Mouse (Mus musculus): ENCODE data around the gene Mtus2. TPM values are rescaled to one million over a fixed set of nuclear protein-coding genes. Genes with fewer than 3 reads are reported as not detected.
A peak's percentile ranks its signal among the peaks of the same experiment; 100 is the strongest.
"Not testable (repeated sequence)": the region's sequence is repeated elsewhere in the genome, so short reads cannot be mapped to it uniquely, and the experiment has no call there.

The Mtus2 gene
- polyA plus RNA-seq, 1 experiment from 2014 or later, result 46.4 TPM

- Histone ChIP-seq H3K9ac (no peak overlapping the region), H3K4me3 (no peak overlapping the region), H3K4me1 (no peaks in the 10 kb centered on the region), H3K36me3 (replicated peaks) (peaks cover 9% of the 10 kb centered on the region; the same call in 1 of the 2 replicates), H3K4me2 (no peak overlapping the region), H3K9me3 (no peaks in the 10 kb centered on the region), H3K27me3 (replicated peaks) (no peaks in the 10 kb centered on the region), H3K27ac (no peak overlapping the region)
- ATAC-seq (replicated peaks), result no peak
- WGBS, result 92% methylated on average over 5 of the region's 5 CpGs
Measured at GRCm38 (mm10) chr5:148314931-148315330, 357.8 kb downstream of the Mtus2 start.

- Histone ChIP-seq H3K9ac (no peak overlapping the region), H3K36me3 (replicated peaks) (no peaks in the 10 kb centered on the region), H3K9me3 (no peaks in the 10 kb centered on the region), H3K4me3 (no peak overlapping the region), H3K27ac (no peak overlapping the region), H3K4me1 (no peaks in the 10 kb centered on the region), H3K27me3 (replicated peaks) (no peaks in the 10 kb centered on the region), H3K4me2 (no peak overlapping the region)
- ATAC-seq (replicated peaks), result 0 out of 2 replicates have a peak, but pooled peaks have one; percentile 20
- WGBS, result 50% methylated on average over 4 of the region's 4 CpGs
Measured at GRCm38 (mm10) chr5:148325317-148325885, 368.3 kb downstream of the Mtus2 start.

DNA sequence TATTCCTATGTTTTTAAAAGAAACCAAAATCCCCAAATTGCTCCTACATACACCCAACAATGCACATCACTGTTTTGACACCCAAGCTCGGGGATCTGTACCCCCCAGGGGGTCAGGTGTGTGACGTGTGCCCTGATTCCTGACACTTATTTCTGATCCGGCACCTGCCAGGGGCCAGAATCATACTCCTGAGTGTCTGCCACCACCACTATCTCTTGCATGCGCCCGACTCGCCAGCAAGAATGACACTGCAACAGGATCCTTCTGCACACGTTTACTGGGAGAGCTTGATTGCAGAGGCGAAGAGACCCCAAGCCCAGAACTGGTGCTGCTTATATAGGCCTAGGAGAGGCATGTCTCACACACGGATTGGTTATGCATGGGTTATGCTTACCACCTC, 369.2 kb downstream of the Mtus2 start:
- H3K9me3 ChIP-seq; H3K4me1 ChIP-seq; H3K27me3 ChIP-seq (replicated peaks); H3K9ac ChIP-seq; H3K4me3 ChIP-seq; H3K27ac ChIP-seq; H3K36me3 ChIP-seq (replicated peaks); ATAC-seq (replicated peaks); H3K4me2 ChIP-seq: not testable (repeated sequence)
- 94% methylated on average over 9 of the region's 9 CpGs for WGBS

GRCm38 (mm10) chr5:148328982-148329381, 371.9 kb downstream of the Mtus2 start:
- Histone ChIP-seq H3K27me3 (replicated peaks) (no peaks in the 10 kb centered on the region), H3K27ac (no peak overlapping the region), H3K36me3 (replicated peaks) (no peaks in the 10 kb centered on the region), H3K4me2 (no peak overlapping the region), H3K4me3 (no peak overlapping the region), H3K9ac (no peak overlapping the region), H3K9me3 (no peaks in the 10 kb centered on the region), H3K4me1 (no peaks in the 10 kb centered on the region)
- 98% methylated on average over 3 of the region's 3 CpGs for WGBS
- no peak for ATAC-seq (replicated peaks)

- no peaks in the 10 kb centered on the region for H3K36me3 ChIP-seq (replicated peaks)
- no peak overlapping the region for H3K4me3 ChIP-seq
- H3K27me3 ChIP-seq (replicated peaks), result no peaks in the 10 kb centered on the region
- H3K4me1 ChIP-seq, result no peaks in the 10 kb centered on the region
- no peak overlapping the region for H3K9ac ChIP-seq
- 75% methylated on average over 11 of the region's 11 CpGs for WGBS
- ATAC-seq (replicated peaks), result no peak
- no peak overlapping the region for H3K27ac ChIP-seq
- H3K4me2 ChIP-seq, result no peak overlapping the region
- H3K9me3 ChIP-seq, result no peaks in the 10 kb centered on the region
Measured at GRCm38 (mm10) chr5:148331229-148331776, 374.2 kb downstream of the Mtus2 start.

- WGBS, result 85% methylated on average over 18 of the region's 18 CpGs
- H3K4me3 ChIP-seq, result no peak overlapping the region
- H3K9ac ChIP-seq, result no peak overlapping the region
- no peaks in the 10 kb centered on the region for H3K4me1 ChIP-seq
- H3K9me3 ChIP-seq, result no peaks in the 10 kb centered on the region
- no peaks in the 10 kb centered on the region for H3K27me3 ChIP-seq (replicated peaks)
- peak; percentile 28 for ATAC-seq (replicated peaks)
- H3K4me2 ChIP-seq, result no peak overlapping the region
- no peaks in the 10 kb centered on the region for H3K36me3 ChIP-seq (replicated peaks)
- H3K27ac ChIP-seq, result no peak overlapping the region
Measured at GRCm38 (mm10) chr5:148331926-148332621, 375.0 kb downstream of the Mtus2 start.

- peak; percentile 81 for ATAC-seq (replicated peaks)
- H3K4me2 ChIP-seq, result no peak overlapping the region
- 29% methylated on average over 8 of the region's 8 CpGs for whole genome bisulfite sequencing
Measured at GRCm38 (mm10) chr5:148332622-148332974, 375.5 kb downstream of the Mtus2 start.

DNA sequence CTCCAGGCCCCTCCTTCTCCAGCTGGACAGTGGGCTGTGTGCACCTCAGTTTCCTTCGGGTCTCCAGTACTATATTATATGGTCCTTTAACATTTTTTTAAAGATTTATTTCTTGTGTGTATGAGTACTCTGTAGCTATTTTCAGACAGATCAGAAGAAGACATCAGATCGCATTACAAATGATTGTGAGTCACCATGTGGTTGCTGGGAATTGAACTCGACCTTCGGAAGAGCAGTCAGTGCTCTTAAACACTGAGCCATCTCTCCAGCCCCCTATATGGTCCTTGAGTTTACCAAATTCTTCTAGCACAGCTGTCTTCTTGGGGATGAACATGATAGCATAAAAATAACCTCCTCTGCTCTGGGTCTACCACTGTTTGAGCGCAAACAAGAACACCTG, 382.0 kb downstream of the Mtus2 start:
- Histone ChIP-seq H3K9me3 (no peaks in the 10 kb centered on the region), H3K4me2 (no peak overlapping the region), H3K27me3 (replicated peaks) (no peaks in the 10 kb centered on the region), H3K9ac (no peak overlapping the region), H3K27ac (no peak overlapping the region), H3K36me3 (replicated peaks) (no peaks in the 10 kb centered on the region), H3K4me3 (no peak overlapping the region), H3K4me1 (peaks cover 7% of the 10 kb centered on the region; the same call in 1 of the 2 replicates)
- WGBS, result 91% methylated on average over 5 of the region's 5 CpGs
- ATAC-seq (replicated peaks), result no peak

More at GRCm38 (mm10) chr5:148332622-148332974, 375.5 kb downstream of the Mtus2 start:
- Histone ChIP-seq H3K36me3 (replicated peaks) (no peaks in the 10 kb centered on the region), H3K4me3 (no peak overlapping the region), H3K9ac (no peak overlapping the region), H3K4me1 (no peaks in the 10 kb centered on the region), H3K9me3 (no peaks in the 10 kb centered on the region), H3K27ac (no peak overlapping the region), H3K27me3 (replicated peaks) (no peaks in the 10 kb centered on the region)

DNA sequence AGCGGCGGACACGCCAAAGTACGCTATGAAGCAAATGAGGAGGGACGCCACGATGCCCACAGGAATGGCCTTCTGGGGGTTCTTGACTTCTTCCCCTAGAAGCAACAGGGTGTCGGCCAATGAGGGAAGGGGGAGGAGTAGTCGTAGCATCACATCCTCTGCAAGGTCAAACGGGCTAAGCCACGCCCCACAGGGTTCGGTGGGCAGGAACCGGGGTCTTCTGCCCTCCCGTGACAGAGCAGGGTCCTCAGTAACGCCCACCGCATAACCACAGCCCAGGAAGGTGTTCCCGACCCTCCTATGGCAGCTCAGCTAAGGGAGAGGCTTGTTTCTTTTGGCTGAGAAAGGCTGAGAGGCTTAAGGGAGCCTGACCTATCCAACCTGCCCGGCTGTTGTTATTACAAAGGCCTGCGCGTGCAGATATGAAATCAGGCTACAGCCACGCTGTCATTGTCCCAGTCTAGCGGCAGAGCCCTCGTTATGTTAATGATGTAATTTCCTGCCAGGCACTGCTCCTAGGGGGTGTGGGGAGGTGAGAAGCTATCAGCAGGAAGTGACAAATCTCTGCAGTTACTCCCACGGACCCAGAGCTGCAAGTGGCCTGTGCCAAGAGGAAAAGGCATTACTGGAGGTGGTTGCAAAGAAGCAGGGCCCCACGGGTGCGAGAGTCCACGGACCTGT, 385.1 kb downstream of the Mtus2 start:
- Histone ChIP-seq H3K27ac (peak overlapping the region; percentile 51), H3K27me3 (replicated peaks) (no peaks in the 10 kb centered on the region), H3K4me3 (0 out of 2 replicates have a peak overlapping the region, but pooled peaks have one; percentile 12), H3K9me3 (no peaks in the 10 kb centered on the region), H3K4me1 (peaks cover 7% of the 10 kb centered on the region; the same call in 1 of the 2 replicates), H3K9ac (no peak overlapping the region), H3K36me3 (replicated peaks) (no peaks in the 10 kb centered on the region), H3K4me2 (peak overlapping the region; percentile 40)
- 49% methylated on average over 26 of the region's 26 CpGs for WGBS
- ATAC-seq (replicated peaks), result peak; percentile 72

- Histone ChIP-seq H3K4me2 (no peak overlapping the region), H3K27me3 (replicated peaks) (no peaks in the 10 kb centered on the region), H3K36me3 (replicated peaks) (no peaks in the 10 kb centered on the region), H3K9ac (no peak overlapping the region), H3K4me3 (no peak overlapping the region), H3K4me1 (peaks cover 7% of the 10 kb centered on the region), H3K27ac (no peak overlapping the region), H3K9me3 (no peaks in the 10 kb centered on the region)
- 84% methylated on average over 5 of the region's 5 CpGs for WGBS
- no peak for ATAC-seq (replicated peaks)
Measured at GRCm38 (mm10) chr5:148344374-148344773, 387.3 kb downstream of the Mtus2 start.

DNA sequence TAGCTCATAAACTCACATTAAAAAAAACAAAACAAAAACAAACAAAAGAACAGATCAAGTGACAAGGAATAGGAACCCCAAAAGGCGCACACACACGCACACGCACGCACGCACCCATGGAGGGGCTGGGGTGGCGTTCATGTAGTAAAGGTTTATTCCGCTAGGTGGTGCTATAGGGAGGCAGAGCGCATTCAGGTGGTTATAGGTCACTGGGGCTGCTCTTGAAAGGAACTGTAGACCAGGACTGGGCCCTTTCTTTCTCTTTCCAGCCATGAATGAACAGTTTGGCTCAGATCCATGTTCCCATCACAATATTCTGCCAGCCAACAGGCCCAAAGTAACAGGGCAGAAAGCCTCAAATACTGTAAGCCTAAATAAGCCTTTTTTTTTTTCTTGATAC, 389.4 kb downstream of the Mtus2 start:
- Histone ChIP-seq H3K4me3 (no peak overlapping the region), H3K9ac (no peak overlapping the region), H3K27ac (no peak overlapping the region), H3K4me1 (peaks cover 10% of the 10 kb centered on the region), H3K27me3 (replicated peaks) (no peaks in the 10 kb centered on the region), H3K36me3 (replicated peaks) (no peaks in the 10 kb centered on the region), H3K9me3 (no peaks in the 10 kb centered on the region), H3K4me2 (no peak overlapping the region)
- ATAC-seq (replicated peaks), result no peak
- WGBS, result 84% methylated on average over 8 of the region's 8 CpGs

- no peak overlapping the region for H3K9ac ChIP-seq
- peaks cover 3% of the 10 kb centered on the region; the same call in 1 of the 2 replicates for H3K4me1 ChIP-seq
- no peaks in the 10 kb centered on the region for H3K36me3 ChIP-seq (replicated peaks)
- H3K4me3 ChIP-seq, result no peak overlapping the region
- ATAC-seq (replicated peaks), result no peak
- no peaks in the 10 kb centered on the region for H3K27me3 ChIP-seq (replicated peaks)
- H3K27ac ChIP-seq, result no peak overlapping the region
- no peaks in the 10 kb centered on the region for H3K9me3 ChIP-seq
- WGBS, result 67% methylated on average over 8 of the region's 8 CpGs
- no peak overlapping the region for H3K4me2 ChIP-seq
Measured at GRCm38 (mm10) chr5:148348153-148348552, 391.0 kb downstream of the Mtus2 start.

All from midbrain, embryonic 15.5 days (tissue).